Mouse (Mus musculus): ENCODE measurements around the gene Rnf41.

The Rnf41 gene

DNA sequence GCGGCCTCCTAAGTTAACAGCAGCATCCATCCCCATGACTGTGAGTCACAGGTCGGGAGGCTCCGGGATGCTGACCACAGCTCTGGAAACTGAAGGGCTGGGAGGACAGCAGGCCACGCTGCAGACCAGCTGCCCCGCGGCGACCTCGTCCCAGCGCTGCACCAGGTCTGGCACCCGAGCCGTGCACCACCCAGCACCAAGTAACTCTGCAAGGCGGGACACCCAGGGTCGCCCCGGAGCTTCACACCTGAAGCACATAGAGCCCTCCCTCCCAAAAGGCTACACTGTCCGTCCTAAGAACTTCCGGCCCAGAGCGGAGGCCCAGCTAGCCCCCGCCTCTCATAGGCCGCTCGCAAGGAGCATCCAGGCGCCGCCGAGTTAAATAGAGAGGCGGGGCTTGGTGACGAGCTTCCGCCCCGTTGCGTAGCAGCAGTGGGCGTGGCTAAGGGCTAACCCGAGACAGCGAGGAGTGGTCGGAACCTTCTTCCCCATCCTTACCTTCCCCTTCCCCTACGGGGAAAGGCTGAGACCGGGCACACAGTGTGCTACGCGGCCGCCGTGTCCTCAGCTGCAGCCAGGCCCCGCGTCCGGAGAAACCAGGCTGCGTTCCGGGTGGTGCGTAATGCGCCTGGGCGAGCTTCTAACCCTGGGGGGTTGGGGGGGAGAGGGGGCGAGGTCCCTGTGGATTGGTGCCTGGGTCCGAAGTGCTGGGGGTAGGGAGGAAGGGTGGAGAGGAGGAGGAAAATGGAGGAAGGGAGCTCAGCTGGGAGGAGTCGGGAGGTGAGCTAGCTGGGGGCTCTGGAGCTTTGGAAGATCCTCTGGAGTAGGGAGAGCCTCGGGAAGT, at the start of gene Rnf41, which contains the start of gene Nabp2:
Gene Rnf41, plus strand, starts transcription at position 447 of the 844 bp plus-strand sequence.
Gene Nabp2, minus strand, starts transcription at position 282 of the 844 bp plus-strand sequence.
- DNase-seq (ENCODE audit: low read depth, low spot score): peak; percentile 97

DNA sequence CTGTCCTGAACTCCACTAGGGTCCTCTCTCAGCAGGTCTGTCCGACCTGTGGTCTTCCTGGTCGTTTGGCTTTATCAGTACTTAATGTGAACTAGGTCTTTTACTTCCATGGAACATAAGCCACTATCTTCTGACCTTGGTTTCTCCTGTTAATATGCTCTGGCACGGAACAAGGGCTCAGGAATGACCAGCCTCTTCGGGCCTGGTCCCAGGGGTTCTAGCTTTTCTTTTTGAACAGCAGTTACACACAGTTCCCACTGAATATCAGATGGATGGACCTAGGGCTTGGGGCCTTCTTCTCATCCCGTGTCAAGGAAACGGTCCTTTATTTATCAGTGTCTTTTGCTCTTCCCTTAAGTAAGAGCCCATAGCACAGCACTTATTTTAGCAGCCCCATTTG, 49.6 kb upstream of the Rnf41 start:
- no peak for DNase-seq (ENCODE audit: low read depth, low spot score)

DNA sequence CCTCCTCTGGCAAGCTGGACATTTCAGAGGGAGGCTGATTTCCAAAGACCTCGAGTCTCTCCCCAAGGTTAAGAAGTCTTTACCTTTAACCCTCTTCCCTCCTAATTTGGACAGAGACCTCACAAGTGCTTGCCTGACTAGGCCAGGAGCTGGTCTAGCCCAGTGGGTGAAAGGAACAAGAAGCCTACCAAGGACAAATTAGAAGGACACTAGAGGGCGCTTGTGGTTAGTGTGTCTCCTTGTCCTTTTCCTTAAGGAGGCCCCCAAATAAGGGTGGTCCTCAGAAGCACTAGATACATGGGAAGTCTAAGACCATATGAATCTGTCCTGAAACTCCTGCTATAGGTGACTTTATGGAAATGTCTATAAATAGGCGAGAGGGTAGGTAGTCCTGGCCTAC, 48.9 kb upstream of the Rnf41 start:
- peak; percentile 53 for DNase-seq (ENCODE audit: low read depth, low spot score)

DNA sequence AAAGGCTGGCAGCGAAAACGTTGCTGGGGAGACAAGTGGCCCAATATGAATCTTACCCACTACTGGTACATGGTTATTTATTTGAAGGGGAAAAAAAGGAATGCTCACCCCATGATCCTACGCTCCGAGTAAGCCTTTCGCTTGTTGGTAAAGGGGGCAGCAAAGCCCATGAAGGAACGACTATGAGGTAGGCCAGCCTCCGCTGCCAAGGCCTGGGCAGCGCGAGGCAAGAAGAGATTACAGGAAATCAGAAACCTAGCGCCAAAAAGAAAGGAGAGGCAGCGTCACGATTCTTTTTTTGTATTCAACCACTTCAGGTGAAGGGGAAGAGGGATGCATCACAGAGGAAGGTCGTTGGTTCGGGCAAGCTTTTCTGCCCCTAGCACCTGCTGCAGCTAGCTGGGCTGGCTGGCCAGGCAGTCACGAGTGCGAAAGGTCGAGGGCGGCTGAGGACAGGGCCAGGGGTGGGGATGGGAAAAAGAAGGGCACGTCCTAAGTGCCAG, 43.5 kb upstream of the Rnf41 start:
- DNase-seq (ENCODE audit: low read depth, low spot score): no peak

DNA sequence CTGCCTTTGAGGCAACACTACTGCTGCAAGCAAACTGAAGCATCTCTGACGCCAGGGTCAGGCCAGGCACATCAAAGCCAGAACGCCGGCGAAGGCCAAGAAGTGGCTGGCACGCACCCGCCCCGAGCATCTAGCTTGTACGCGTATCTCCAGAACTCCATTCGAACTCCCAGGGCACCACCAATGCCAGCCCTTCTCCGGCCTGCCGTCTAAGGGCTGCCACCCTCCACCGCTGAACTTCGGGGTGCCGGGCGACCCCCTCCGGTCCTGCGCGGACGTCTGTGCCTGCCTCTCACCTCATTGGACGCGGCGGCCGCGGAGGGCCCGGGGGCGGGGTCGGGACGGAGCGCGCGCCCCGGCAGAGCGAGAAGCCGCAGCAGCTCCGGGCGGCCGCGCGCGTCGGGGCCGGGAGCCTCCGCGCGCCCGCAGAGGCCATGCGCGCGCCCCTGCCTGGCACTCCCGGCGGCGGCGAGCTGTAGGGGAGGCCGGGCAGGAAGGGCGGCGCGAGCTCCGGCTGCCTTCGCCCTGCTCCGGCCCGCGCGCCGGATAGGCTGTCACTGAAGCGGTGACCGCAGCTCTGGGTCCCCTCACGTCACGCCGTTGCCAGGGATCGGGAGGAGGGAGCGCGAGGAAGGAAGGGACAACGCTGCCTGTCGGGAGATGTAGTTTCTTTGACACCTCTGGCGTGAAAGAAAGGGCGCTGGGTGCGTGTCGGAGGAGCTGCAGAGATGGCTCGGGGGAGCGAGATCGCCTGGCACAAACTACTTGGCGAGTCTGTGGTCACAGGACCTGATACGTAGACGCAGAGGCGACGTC, 42.8 kb upstream of the Rnf41 start, which contains the start of gene Coq10a:
Gene Coq10a, minus strand, starts transcription at position 596 of the 816 bp plus-strand sequence.
- DNase-seq (ENCODE audit: low read depth, low spot score): peak; percentile 84

DNA sequence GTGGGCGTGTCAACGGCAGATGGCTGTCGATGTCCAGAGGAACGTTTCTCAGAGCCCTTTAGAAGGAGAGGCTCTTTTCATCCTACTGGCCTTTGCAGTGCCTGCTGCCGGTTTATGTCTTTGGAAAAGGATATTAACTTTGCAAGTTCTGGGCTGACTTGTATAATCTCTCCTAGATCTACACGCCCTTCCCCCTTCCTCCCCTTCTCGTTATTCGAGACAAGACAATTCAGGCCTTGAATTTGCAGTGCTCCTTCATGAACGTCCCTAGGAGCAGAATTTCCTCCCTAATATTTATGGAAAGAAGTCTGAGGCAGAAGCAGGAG, 42.3 kb upstream of the Rnf41 start:
- no peak for DNase-seq (ENCODE audit: low read depth, low spot score)

DNA sequence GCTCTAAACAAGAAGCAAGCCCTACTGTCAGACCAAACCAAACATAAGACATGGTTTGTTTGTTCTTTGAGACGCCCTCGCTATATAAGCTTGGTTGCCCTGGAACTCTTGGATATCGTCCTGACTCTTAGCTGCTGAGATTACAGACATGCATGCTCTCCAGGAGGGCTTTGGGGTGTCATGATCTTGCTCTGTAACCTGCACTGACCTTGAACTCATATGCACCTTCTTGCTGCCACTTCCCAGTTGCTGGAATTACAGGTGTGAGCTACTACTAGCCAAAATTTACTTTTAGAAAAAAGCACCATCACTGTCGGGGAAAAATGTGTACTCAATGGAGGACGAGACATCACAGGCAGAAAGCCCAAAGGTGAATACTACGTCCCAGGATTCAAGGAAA, 41.9 kb upstream of the Rnf41 start:
- DNase-seq (ENCODE audit: low read depth, low spot score): no peak

DNA sequence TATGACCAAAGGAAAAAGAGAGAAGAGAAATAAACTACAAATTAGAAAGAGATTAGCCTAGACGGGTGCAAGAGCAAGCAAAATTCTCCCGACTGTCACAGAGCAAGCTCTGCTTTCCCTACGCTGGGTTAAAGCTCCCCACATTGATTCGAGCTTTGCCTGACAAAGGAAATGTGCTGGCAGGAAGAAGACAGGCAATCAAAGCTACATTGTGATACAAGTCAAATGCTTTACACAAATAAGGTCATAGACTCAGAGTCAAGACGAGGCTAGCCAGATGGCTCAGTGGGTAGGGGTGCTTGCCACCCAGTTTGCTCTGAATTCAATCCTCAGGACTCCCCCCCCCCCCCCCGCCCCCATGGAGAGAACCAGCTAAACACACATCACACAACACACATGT, 41.4 kb upstream of the Rnf41 start:
- DNase-seq (ENCODE audit: low read depth, low spot score): no peak

DNA sequence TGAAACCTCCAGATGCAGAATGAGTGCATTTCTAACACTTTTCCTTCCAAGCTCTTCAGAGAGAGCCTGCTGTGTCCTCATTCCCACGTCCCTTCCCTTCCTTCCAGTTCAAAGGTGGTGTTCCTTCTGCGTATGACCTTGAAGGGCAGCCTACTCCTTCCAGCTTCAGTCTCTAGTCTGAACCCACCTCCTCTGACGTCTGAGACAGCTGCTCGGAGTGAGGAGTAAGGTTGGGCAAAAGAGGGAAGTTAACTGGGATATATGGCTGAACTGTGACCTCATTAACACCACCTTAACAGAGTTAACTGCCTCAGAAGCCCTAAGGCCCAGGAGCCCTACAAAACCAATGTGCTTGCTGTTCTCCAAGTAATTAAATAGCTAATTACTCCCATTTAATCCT, 40.9 kb upstream of the Rnf41 start:
- peak; percentile 52 for DNase-seq (ENCODE audit: low read depth, low spot score)

DNA sequence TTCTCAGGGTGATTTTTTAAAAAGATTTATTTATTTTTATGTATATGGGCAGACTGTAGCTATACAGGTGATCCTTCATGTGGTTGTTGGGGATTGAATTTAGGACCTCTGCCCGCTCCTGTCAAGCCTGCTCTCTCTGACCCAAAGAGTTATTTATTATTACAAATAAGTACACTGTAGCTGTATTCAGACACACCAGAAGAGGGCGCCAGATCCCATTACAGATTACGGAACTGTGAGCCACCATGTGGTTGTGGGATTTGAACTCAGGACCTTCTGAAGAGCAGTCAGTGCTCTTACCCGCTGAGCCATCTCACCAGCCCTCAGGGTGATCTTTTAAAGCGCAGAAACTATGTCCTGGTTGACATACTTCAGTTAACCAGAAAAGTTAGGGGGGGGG, 39.3 kb upstream of the Rnf41 start:
- no peak for DNase-seq (ENCODE audit: low read depth, low spot score)

DNA sequence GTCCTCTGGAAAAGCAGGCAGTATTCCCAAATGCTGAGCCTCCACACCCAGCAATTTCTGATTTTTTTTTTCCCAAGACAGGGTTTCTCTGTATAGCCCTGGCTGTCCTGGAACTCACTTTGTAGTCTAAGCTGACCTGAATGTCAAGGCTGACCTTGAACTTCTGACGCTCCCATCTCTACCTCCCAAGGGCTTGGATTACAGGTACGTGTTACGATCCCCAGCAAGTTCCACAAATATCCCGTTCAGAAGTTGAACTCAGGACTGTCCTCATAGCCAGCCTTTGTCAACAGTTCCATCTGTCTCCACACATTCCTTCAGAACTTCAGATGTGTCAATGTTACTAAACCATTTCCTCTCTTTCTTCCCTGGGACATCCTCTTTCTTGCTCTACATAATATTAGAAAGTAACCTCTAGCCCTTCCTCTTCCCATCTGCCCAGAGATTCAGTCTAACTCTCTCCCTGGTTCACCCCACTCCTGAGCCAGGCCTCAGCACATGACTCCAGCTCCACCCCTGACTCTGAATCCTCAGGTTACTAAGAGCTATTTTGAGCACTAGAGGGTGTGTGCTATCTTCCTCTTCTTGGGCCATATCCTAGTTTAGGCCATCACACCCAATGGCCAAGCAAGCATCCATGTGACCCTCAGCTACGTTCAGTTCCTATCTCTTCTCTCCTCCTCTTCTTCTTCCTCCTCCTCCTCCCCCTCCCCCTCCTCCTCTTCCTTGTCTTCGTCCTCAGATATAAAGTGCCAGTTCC, 38.3 kb upstream of the Rnf41 start:
- DNase-seq (ENCODE audit: low read depth, low spot score): no peak

DNA sequence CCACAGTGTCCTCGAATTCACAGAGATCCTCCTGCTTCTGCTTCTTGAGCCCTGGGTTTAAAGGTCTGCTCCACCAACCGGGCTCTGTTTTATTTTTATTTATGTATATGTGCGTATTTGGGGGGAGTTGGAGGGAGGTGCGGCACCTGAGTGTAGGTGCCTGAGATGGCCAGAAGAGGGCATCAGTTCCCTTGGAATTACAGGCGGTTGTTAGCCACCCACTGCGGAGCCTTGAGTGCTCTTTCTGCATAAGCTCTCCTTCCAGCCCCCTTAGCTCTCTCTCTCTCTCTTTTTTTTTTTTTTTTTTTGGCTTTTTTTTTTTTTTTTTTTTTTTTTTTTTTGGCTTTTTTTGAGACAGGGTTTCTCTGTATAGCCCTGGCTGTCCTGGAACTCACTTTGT, 37.1 kb upstream of the Rnf41 start:
- DNase-seq (ENCODE audit: low read depth, low spot score): peak; percentile 18

DNA sequence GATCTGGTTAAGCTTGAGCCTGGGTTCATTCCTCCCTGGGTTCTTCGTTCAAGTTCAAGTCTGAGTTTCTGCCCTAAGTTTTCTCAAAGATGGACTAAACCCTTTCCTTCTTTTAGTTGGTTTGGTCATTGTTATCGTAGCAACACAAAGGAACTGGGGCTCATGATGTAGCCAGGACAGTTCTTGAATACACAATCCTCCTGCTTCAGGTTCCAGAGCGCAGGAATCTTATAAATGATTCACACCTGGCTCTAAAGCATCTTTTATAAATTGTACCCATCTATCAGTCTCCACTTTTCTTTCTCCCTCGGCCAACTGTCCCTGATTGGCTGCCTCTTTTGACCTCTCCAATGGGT, 35.4 kb upstream of the Rnf41 start:
- DNase-seq (ENCODE audit: low read depth, low spot score): no peak

DNA sequence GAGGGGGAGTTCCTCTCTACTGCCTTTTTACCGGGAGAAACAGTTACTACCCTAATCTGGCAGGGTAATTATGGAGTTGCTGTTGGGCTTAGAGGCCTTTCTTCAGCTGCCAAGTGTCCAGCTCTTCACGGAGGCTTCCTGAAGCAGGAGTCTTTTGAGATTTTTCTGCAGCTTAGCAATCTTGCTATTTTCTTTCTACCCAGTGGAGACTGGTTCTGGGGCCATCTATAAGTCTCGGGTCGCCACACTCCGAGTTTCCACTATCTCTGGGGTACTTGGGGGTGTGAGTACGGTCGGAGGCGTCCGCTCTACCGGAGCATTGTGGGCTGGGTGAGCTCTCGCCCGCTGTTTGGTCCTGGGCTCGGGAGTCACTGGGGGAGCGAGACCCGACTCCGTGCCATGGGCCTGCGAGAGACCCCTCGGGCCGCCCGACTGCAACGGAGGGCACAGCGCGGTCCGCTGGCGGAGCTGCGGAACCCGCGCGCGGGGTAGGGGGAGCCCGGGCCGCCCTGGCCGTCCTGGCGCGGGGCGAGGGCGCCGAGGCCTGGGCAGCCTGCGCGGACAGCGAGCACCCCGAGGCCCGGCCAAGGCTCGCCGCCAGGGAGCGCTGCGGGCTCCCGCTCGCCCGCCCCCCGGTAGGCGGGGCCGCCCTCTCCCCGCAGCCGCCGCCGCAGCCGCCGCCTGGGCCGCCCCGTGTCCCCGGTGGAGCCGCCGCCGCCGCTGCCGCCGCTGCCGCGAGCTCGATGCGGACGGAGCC, 34.8 kb upstream of the Rnf41 start, which contains the start of gene Ankrd52:
Gene Ankrd52, plus strand, starts transcription at position 661 of the 757 bp plus-strand sequence.
- DNase-seq (ENCODE audit: low read depth, low spot score): peak; percentile 67

DNA sequence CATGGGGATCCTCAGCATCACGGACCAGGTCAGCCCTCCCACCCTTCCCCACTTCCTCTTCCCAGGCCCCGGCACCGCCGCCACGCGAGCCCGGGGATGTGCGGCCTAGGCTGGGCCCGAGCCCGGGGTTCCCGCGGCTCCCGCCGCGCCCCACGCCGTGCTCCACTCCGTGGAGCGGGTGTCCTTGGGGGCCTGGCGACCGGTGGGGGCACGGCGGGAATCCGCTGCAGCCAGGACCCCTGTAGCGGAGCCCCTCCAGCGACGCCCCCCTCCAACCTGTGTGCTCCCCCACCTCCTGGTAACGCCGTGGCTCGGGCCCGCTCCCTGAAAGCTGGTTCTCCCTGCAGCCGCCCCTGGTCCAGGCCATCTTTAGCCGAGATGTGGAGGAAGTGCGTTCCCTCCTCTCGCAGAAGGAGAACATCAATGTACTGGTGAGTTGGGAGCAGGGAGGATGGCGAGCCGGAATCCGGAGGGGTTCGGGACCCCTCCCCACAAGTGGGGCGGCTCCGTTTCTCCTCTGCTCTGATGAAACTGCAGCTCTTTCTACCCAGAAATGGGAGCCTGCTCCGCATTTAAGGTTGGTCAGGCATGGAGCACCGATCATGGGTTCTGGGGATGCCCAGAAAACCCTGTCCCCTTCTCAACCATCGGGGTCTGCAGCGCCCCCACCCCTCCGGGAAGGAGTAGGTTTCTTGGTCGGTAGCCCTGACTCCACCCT, 34.1 kb upstream of the Rnf41 start:
- peak; percentile 63 for DNase-seq (ENCODE audit: low read depth, low spot score)

DNA sequence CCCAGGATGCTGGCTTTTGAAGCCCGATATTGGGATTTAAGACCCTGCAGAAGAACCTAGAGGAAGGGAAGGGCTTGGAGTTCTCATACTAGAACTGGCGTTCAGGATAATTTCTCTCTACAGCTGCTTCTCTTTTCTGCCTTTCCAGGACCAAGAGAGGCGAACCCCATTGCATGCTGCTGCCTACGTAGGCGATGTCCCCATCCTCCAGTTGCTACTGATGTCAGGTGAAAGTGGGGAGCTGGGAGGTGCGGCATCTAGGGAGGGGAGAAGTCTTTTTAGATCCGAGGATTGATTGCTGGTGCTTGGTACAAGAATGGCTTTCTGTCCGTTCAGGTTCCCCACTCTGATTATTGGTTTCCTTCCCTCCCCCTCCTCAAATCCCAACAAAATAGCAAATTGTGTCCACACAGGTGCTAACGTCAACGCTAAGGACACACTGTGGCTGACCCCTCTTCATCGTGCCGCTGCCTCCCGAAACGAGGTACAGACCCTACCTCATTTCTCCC, 33.5 kb upstream of the Rnf41 start:
- no peak for DNase-seq (ENCODE audit: low read depth, low spot score)

DNA sequence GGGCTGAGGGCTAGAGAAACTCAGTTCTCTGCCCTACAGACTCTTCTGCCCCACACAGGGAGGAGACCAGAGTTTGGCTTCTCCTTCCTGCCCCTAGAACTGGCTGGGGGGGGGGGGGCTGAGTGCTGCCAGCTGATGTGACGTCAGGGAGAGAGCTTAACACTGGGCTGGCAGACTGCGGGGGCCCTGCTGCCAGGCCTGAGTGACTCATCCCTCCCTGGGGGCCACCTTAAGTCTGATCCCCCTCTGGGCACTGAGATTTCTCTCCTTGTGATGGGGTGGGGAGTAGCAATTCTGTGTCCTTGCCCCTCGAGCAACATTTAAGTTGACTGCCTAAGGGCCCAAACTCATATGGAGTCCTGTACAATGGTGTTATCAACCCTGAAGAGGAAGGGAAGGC, 33.0 kb upstream of the Rnf41 start:
- DNase-seq (ENCODE audit: low read depth, low spot score): no peak

DNA sequence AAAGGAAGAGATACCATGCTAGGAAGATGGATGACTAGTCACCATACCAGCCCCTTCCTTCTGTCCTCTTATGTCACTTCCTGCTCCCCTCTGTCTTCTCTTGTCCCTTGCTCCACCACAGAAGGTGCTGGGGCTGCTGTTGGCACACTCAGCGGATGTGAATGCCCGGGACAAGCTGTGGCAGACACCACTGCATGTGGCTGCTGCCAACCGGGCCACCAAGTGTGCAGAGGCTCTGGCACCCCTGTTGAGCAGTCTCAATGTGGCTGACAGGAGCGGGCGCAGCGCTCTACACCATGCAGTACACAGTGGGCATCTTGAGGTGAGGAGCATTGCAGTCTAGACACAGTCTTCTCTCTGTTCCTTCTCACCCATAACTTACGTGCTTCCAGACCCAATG, 32.2 kb upstream of the Rnf41 start:
- DNase-seq (ENCODE audit: low read depth, low spot score): no peak

DNA sequence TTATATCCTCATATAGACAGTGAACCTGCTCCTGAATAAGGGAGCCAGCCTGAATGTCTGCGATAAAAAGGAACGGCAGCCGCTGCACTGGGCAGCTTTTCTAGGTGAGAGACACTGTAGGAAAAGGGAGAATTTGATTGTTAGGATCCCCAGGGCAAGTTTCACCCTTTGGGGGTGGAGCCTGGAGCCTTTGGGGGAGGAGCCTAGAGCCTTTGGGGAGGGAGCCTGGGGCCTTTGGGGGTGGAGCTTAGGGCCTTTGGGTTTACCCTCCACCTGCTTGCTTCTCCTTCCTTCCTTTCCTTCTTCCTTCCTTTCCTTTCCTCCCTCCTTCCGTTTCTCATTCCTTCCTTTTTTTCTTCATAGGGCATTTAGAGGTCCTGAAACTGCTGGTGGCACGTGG, 30.9 kb upstream of the Rnf41 start:
- DNase-seq (ENCODE audit: low read depth, low spot score): no peak

DNA sequence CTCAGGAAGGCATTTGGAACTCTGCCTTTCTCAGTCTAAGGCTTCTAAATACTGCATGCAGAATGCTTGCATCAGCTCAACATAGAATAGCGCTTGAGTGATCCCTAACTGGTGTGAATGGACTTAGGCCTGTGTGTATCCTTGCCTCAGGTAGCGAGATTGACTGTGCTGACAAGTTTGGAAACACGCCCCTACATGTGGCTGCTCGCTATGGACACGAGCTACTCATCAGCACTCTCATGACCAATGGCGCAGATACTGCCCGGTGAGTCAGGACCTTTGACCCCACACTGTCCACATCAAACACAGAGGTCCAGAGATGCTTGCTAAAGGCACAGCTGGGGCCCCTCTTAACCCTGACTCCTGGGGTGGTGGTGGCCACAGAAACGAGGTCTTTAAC, 29.0 kb upstream of the Rnf41 start:
- DNase-seq (ENCODE audit: low read depth, low spot score): no peak

Data from forelimb bud, embryonic 11.5 days (tissue).